Mouse (Mus musculus): Measurements from ENCODE around the gene Cmtm2b. TPM values are rescaled to one million over a fixed set of nuclear protein-coding genes. Genes with fewer than 3 reads are reported as not detected.

Gene Cmtm2b
- polyA plus RNA-seq, 1 experiment from 2014 or later: not detected

GRCm38 (mm10) chr8:104333786-104334185 is 11.8 kb downstream of the Cmtm2b start:
- 82% methylated on average over 5 of the region's 5 CpGs for WGBS
- no peaks in the 10 kb centered on the region for H3K36me3 ChIP-seq (replicated peaks)
- H3K4me1 ChIP-seq: no peaks in the 10 kb centered on the region
- H3K27ac ChIP-seq: no peak overlapping the region
- H3K4me2 ChIP-seq: no peak overlapping the region
- no peak overlapping the region for H3K4me3 ChIP-seq (replicated peaks)
- H3K9ac ChIP-seq: no peak overlapping the region
- no peak for ATAC-seq (ENCODE audit: low FRiP score)
- no peaks in the 10 kb centered on the region for H3K27me3 ChIP-seq
- 0 out of 2 replicates have a peak, but pooled peaks cover 4% of the 10 kb centered on the region for H3K9me3 ChIP-seq

GRCm38 (mm10) chr8:104334196-104334595 is 12.2 kb downstream of the Cmtm2b start:
- no peak overlapping the region for H3K4me3 ChIP-seq (replicated peaks)
- no peak overlapping the region for H3K4me2 ChIP-seq
- 84% methylated on average over 1 of the region's 1 CpGs for WGBS
- H3K4me1 ChIP-seq: no peaks in the 10 kb centered on the region
- no peak overlapping the region for H3K27ac ChIP-seq
- H3K27me3 ChIP-seq: peaks cover 3% of the 10 kb centered on the region; the same call in 1 of the 2 replicates
- H3K9me3 ChIP-seq: 0 out of 2 replicates have a peak, but pooled peaks cover 4% of the 10 kb centered on the region
- no peaks in the 10 kb centered on the region for H3K36me3 ChIP-seq (replicated peaks)
- ATAC-seq (ENCODE audit: low FRiP score): no peak
- H3K9ac ChIP-seq: no peak overlapping the region

GRCm38 (mm10) chr8:104336806-104337205 is 14.8 kb downstream of the Cmtm2b start:
- H3K27me3 ChIP-seq: peaks cover 4% of the 10 kb centered on the region; the same call in 1 of the 2 replicates
- H3K4me2 ChIP-seq: no peak overlapping the region
- H3K4me1 ChIP-seq: peaks cover 20% of the 10 kb centered on the region
- no peaks in the 10 kb centered on the region for H3K36me3 ChIP-seq (replicated peaks)
- 0 out of 2 replicates have a peak, but pooled peaks cover 4% of the 10 kb centered on the region for H3K9me3 ChIP-seq
- no peak overlapping the region for H3K27ac ChIP-seq
- no peak for ATAC-seq (ENCODE audit: low FRiP score)
- H3K4me3 ChIP-seq (replicated peaks): no peak overlapping the region
- no peak overlapping the region for H3K9ac ChIP-seq
- 93% methylated on average over 1 of the region's 1 CpGs for WGBS

- no peaks in the 10 kb centered on the region for H3K36me3 ChIP-seq (replicated peaks)
- no peak overlapping the region for H3K4me2 ChIP-seq
- H3K4me1 ChIP-seq: peaks cover 20% of the 10 kb centered on the region
- H3K4me3 ChIP-seq (replicated peaks): no peak overlapping the region
- peaks cover 4% of the 10 kb centered on the region; the same call in 1 of the 2 replicates for H3K27me3 ChIP-seq
- H3K27ac ChIP-seq: no peak overlapping the region
- no peak for ATAC-seq (ENCODE audit: low FRiP score)
- 50% methylated on average over 3 of the region's 3 CpGs for WGBS
- 0 out of 2 replicates have a peak, but pooled peaks cover 4% of the 10 kb centered on the region for H3K9me3 ChIP-seq
- H3K9ac ChIP-seq: no peak overlapping the region
Observed at GRCm38 (mm10) chr8:104337890-104338289, 15.9 kb downstream of the Cmtm2b start.

- 14% methylated on average over 18 of the region's 18 CpGs for WGBS
- Histone ChIP-seq H3K9me3 (0 out of 2 replicates have a peak, but pooled peaks cover 4% of the 10 kb centered on the region), H3K4me1 (peaks cover 25% of the 10 kb centered on the region), H3K36me3 (replicated peaks) (no peaks in the 10 kb centered on the region), H3K4me3 (replicated peaks) (peak within 1 kb of the TSS; percentile 59), H3K27ac (no peak within 1 kb of the TSS), H3K4me2 (peak within 1 kb of the TSS; percentile 82), H3K27me3 (peaks cover 4% of the 10 kb centered on the region; the same call in 1 of the 2 replicates), H3K9ac (peak within 1 kb of the TSS; percentile 73)
- no peak; the same call in 1 of the 2 replicates for ATAC-seq (ENCODE audit: low FRiP score)
Observed at GRCm38 (mm10) chr8:104339229-104339982, 17.4 kb downstream of the Cmtm2b start, which contains the start of gene Cmtm3. Gene Cmtm3 (plus strand): TSS chr8:104339410.

GRCm38 (mm10) chr8:104339983-104340232 is 17.9 kb downstream of the Cmtm2b start:
- ATAC-seq (ENCODE audit: low FRiP score): peak; percentile 37
- Histone ChIP-seq H3K4me1 (peaks cover 25% of the 10 kb centered on the region), H3K9ac (peak overlapping the region; percentile 73), H3K27ac (no peak overlapping the region), H3K27me3 (peaks cover 4% of the 10 kb centered on the region; the same call in 1 of the 2 replicates), H3K4me2 (peak overlapping the region; percentile 82), H3K36me3 (replicated peaks) (no peaks in the 10 kb centered on the region), H3K9me3 (0 out of 2 replicates have a peak, but pooled peaks cover 4% of the 10 kb centered on the region), H3K4me3 (replicated peaks) (peak overlapping the region; percentile 59)
- WGBS: 2% methylated on average over 6 of the region's 6 CpGs

- H3K4me2 ChIP-seq: peak overlapping the region; percentile 82
- ATAC-seq (ENCODE audit: low FRiP score): peak; percentile 83
- peaks cover 25% of the 10 kb centered on the region for H3K4me1 ChIP-seq
- WGBS: under 1% methylated on average over 52 of the region's 54 CpGs
- H3K36me3 ChIP-seq (replicated peaks): no peaks in the 10 kb centered on the region
- H3K27ac ChIP-seq: peak overlapping the region; percentile 71
- peak overlapping the region; percentile 73 for H3K9ac ChIP-seq
- peaks cover 4% of the 10 kb centered on the region; the same call in 1 of the 2 replicates for H3K27me3 ChIP-seq
- peak overlapping the region; percentile 59 for H3K4me3 ChIP-seq (replicated peaks)
- 0 out of 2 replicates have a peak, but pooled peaks cover 4% of the 10 kb centered on the region for H3K9me3 ChIP-seq
Observed at GRCm38 (mm10) chr8:104340233-104341105, 18.4 kb downstream of the Cmtm2b start.

GRCm38 (mm10) chr8:104341106-104341561 is 19.1 kb downstream of the Cmtm2b start:
- ATAC-seq (ENCODE audit: low FRiP score): peak; percentile 67
- Histone ChIP-seq H3K36me3 (replicated peaks) (no peaks in the 10 kb centered on the region), H3K27me3 (peaks cover 4% of the 10 kb centered on the region; the same call in 1 of the 2 replicates), H3K9ac (peak overlapping the region; percentile 73), H3K4me1 (peaks cover 25% of the 10 kb centered on the region), H3K9me3 (0 out of 2 replicates have a peak, but pooled peaks cover 4% of the 10 kb centered on the region), H3K27ac (peak overlapping the region; percentile 71), H3K4me3 (replicated peaks) (peak overlapping the region; percentile 59), H3K4me2 (peak overlapping the region; percentile 82)
- 0% methylated on average over 24 of the region's 24 CpGs for WGBS

- H3K27ac ChIP-seq: no peak overlapping the region
- peaks cover 3% of the 10 kb centered on the region for H3K36me3 ChIP-seq (replicated peaks)
- peak overlapping the region; percentile 59 for H3K4me3 ChIP-seq (replicated peaks)
- no peak overlapping the region for H3K9ac ChIP-seq
- 0 out of 2 replicates have a peak, but pooled peaks cover 4% of the 10 kb centered on the region for H3K9me3 ChIP-seq
- H3K4me1 ChIP-seq: peaks cover 26% of the 10 kb centered on the region
- H3K4me2 ChIP-seq: peak overlapping the region; percentile 82
- 0 out of 2 replicates have a peak, but pooled peaks have one; percentile 0 for ATAC-seq (ENCODE audit: low FRiP score)
- peaks cover 4% of the 10 kb centered on the region; the same call in 1 of the 2 replicates for H3K27me3 ChIP-seq
- 44% methylated on average over 6 of the region's 6 CpGs for WGBS
Observed at GRCm38 (mm10) chr8:104341678-104342077, 19.6 kb downstream of the Cmtm2b start.

- peaks cover 29% of the 10 kb centered on the region for H3K4me1 ChIP-seq
- no peaks in the 10 kb centered on the region for H3K9me3 ChIP-seq
- H3K27me3 ChIP-seq: peaks cover 4% of the 10 kb centered on the region; the same call in 1 of the 2 replicates
- ATAC-seq (ENCODE audit: low FRiP score): no peak
- no peak overlapping the region for H3K4me3 ChIP-seq (replicated peaks)
- peaks cover 7% of the 10 kb centered on the region for H3K36me3 ChIP-seq (replicated peaks)
- no peak overlapping the region for H3K4me2 ChIP-seq
- H3K9ac ChIP-seq: no peak overlapping the region
- H3K27ac ChIP-seq: no peak overlapping the region
- WGBS: 86% methylated on average over 5 of the region's 5 CpGs
Observed at GRCm38 (mm10) chr8:104342426-104342825, 20.4 kb downstream of the Cmtm2b start.

- Histone ChIP-seq H3K4me2 (no peak overlapping the region), H3K27ac (no peak overlapping the region), H3K9me3 (no peaks in the 10 kb centered on the region), H3K4me3 (replicated peaks) (no peak overlapping the region), H3K4me1 (peaks cover 29% of the 10 kb centered on the region), H3K27me3 (peaks cover 3% of the 10 kb centered on the region; the same call in 1 of the 2 replicates), H3K36me3 (replicated peaks) (peaks cover 12% of the 10 kb centered on the region), H3K9ac (no peak overlapping the region)
- 7% methylated on average over 7 of the region's 7 CpGs for WGBS
- peak; percentile 47; the same call in 1 of the 2 replicates for ATAC-seq (ENCODE audit: low FRiP score)
Observed at GRCm38 (mm10) chr8:104343957-104344356, 21.9 kb downstream of the Cmtm2b start.

- peaks cover 12% of the 10 kb centered on the region for H3K36me3 ChIP-seq (replicated peaks)
- peaks cover 26% of the 10 kb centered on the region for H3K4me1 ChIP-seq
- no peak overlapping the region for H3K9ac ChIP-seq
- no peaks in the 10 kb centered on the region for H3K9me3 ChIP-seq
- no peak overlapping the region for H3K4me3 ChIP-seq (replicated peaks)
- WGBS: 99% methylated on average over 5 of the region's 5 CpGs
- H3K27ac ChIP-seq: no peak overlapping the region
- no peak for ATAC-seq (ENCODE audit: low FRiP score)
- H3K27me3 ChIP-seq: no peaks in the 10 kb centered on the region
- H3K4me2 ChIP-seq: no peak overlapping the region
Observed at GRCm38 (mm10) chr8:104344622-104345021, 22.6 kb downstream of the Cmtm2b start.

Measured in forebrain, embryonic 12.5 days (tissue).